Mouse (Mus musculus) small intestine, adult 2 months (tissue): ENCODE measurements at regions not wholly inside any gene's neighbourhood (a gene's known extent, or its start where the extent isn't known, plus 50 kb on each side); places are given as distances from the start of the nearest gene placed in this dataset.

ENCODE experiments used
- H3K27ac ChIP-seq: fragments of 200-500 bp; 2 replicates; pipeline ENCODE4 v1.5.1; 2012; ENCODE audit warnings: low read depth, low read length, control low read depth, inconsistent platforms; ENCODE audit not compliant: insufficient read depth
- H3K27me3 ChIP-seq: fragments of 200-500 bp; 2 replicates; pipeline ENCODE4 v1.6.1; 2012; ENCODE audit warnings: mild to moderate bottlenecking, moderate library complexity, low read length, inconsistent platforms; ENCODE audit not compliant: control insufficient read depth, insufficient read depth
- H3K36me3 ChIP-seq: fragments of 200-500 bp; 2 replicates; pipeline ENCODE4 v1.6.1; 2012; ENCODE audit warnings: mild to moderate bottlenecking, low read length, control low read depth, inconsistent platforms; ENCODE audit not compliant: control insufficient read depth, insufficient read depth
- H3K4me1 ChIP-seq: fragments of 200-500 bp; 2 replicates; pipeline ENCODE4 v1.6.1; 2012; ENCODE audit warnings: low read length, inconsistent platforms, mixed read lengths; ENCODE audit not compliant: control insufficient read depth, insufficient read depth, insufficient read length
- H3K4me3 ChIP-seq: fragments of 200-500 bp; 2 replicates; pipeline ENCODE4 v1.5.1; 2012; ENCODE audit warnings: low read depth, mild to moderate bottlenecking, control low read depth, inconsistent platforms, low read length, moderate library complexity
- CTCF ChIP-seq: fragments of 200-500 bp; IDR thresholded peaks from 2 replicates; pipeline ENCODE4 v1.5.1; 2012; ENCODE audit warnings: low read depth, mild to moderate bottlenecking, control low read depth, inconsistent platforms, low read length, moderate library complexity, mixed read lengths; ENCODE audit not compliant: insufficient replicate concordance, insufficient read length; ENCODE audit errors: extremely low read depth
- POLR2A ChIP-seq: fragments of 200-500 bp; IDR thresholded peaks from 2 replicates; pipeline ENCODE4 v1.6.1; 2012; ENCODE audit warnings: low read depth, mild to moderate bottlenecking, control low read depth, inconsistent platforms, low read length, moderate library complexity
- WGBS: fragments of 180-500 bp; shearing (Covaris S2); methylation state at CpG from one replicate; pipeline ENCODE4 v1.1.7; 2018; 5-methylcytosine and 5-hydroxymethylcytosine counted together

DNA sequence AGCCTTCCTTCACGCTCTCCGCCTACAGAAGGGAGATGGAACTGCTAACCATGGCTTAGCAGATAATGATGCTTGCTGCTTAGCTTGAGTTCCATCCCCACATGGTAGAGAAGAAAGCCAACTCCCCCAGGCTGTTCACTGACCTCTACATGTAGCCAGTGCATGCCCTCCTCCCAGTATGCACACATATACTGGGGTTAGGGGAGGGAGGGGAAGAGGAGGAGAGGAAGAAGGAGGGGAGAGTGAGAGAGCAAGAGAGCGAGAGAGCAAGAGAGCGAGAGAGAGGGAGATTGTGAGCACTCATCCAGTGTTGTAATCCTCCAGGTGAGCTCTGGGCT is 79.3 kb upstream of the Actrt2 start:
- Histone ChIP-seq H3K36me3 (no peaks in the 10 kb centered on the region), H3K27me3 (no peaks in the 10 kb centered on the region), H3K27ac (no peak overlapping the region), H3K4me1 (no peaks in the 10 kb centered on the region), H3K4me3 (no peak overlapping the region)
- no peak for TF ChIP-seq CTCF
- 70% methylated on average over 4 of the region's 4 CpGs for WGBS

DNA sequence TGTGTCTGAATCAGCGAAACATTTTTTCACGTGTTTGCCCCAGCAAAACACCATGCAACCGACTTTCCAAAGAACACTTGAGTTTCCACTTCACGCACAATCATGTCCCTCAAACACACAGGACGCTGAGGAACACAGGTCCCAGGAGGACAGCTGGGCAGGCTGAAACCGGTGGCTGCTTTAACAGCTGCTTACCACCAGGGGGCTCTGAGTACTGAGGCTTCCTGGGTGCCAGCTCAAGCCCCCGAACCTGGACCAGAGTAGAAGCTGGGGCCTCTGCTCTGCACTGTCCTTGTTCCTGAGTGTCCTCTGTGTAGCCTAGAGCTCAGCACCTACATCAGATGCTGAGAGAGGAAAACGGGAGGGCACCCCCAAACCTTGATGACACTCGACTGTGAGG is 81.5 kb upstream of the Actrt2 start:
- no peaks in the 10 kb centered on the region for H3K36me3 ChIP-seq
- H3K4me3 ChIP-seq: no peak overlapping the region
- no peaks in the 10 kb centered on the region for H3K4me1 ChIP-seq
- H3K27me3 ChIP-seq: no peaks in the 10 kb centered on the region
- peak; percentile 68; the same call in 1 of the 2 replicates for TF ChIP-seq CTCF
- TF ChIP-seq POLR2A: no peak
- H3K27ac ChIP-seq: no peak overlapping the region
- WGBS: 35% methylated on average over 9 of the region's 9 CpGs

DNA sequence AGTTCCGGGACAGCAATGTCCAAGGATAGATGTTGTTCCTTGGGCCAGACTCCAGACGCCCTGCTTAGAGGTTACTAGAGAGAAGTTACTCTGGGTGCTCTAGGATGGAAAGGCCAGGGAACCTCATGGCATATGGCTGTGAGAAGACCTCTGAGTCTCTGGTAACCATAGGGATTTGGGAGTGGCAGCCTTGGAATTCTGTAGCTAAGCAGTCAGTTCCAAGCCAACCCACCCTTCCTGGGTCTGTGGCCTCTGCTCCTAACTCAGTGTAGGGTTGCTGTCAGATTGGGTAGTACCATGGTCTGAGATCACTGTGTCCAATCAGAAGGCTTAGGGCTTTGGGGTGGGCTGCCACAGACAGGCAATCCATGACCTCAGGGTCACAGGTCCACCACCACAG is 82.3 kb upstream of the Actrt2 start:
- Histone ChIP-seq H3K27me3 (no peaks in the 10 kb centered on the region), H3K36me3 (no peaks in the 10 kb centered on the region), H3K27ac (no peak overlapping the region), H3K4me1 (no peaks in the 10 kb centered on the region), H3K4me3 (no peak overlapping the region)
- TF ChIP-seq CTCF: no peak
- TF ChIP-seq POLR2A: no peak
- WGBS: 63% methylated on average over 2 of the region's 2 CpGs

DNA sequence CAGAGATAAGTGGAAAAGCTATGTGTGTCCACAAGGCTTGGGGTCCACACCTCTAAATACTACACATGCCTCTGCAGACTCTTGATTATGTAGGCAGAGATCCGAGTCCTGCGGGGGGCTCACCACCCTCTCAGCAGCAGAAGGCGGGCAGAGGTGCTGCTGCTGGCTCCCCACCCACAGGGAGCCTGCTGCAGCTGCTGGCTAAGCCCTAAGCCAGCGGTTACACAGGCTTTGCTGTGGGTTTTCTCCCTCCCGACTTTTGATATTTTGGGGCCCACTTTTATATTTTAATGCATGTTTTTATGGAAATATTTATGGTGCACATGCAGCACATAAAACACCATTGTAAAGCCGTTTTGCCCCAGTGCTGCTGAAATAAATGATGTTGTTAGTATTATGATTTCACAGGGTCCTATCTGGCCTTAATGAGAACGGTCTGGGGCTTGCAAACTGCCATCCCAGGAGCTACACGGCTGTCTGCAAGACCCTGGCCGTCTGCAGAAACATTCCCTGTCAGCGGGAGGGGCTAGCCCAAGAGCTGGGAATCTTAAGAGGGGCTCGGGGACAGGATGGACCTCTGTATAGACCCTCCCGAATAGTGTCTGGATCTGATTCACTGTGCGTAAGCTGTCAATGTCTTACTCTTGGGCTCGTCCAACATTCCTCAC is 82.9 kb upstream of the Actrt2 start:
- Histone ChIP-seq H3K27me3 (no peaks in the 10 kb centered on the region), H3K27ac (no peak overlapping the region), H3K4me1 (no peaks in the 10 kb centered on the region), H3K36me3 (no peaks in the 10 kb centered on the region), H3K4me3 (no peak overlapping the region)
- TF ChIP-seq POLR2A (no peak), CTCF (no peak)
- WGBS: 69% methylated on average over 14 of the region's 14 CpGs

DNA sequence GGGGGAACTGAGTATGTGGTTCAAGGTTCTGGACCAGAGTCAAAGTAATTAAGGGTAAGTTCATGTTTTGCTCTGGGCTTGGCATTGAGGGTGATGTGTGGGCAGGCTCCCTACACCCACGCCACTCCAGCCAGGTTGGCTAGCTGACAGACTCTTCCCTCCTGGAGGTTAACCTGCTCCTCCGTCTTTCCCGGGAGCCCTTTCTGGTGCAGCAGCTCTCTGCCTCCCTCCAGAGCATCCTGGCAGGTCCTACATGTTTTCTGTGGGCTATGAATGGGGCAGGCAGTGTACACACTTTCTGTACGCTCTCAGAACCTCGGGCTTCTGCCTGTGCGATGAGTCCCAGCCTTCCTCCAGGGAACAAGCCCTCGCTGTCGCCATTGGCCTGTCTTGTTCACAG is 82.8 kb upstream of the Ttc34 start:
- WGBS: 53% methylated on average over 8 of the region's 8 CpGs

DNA sequence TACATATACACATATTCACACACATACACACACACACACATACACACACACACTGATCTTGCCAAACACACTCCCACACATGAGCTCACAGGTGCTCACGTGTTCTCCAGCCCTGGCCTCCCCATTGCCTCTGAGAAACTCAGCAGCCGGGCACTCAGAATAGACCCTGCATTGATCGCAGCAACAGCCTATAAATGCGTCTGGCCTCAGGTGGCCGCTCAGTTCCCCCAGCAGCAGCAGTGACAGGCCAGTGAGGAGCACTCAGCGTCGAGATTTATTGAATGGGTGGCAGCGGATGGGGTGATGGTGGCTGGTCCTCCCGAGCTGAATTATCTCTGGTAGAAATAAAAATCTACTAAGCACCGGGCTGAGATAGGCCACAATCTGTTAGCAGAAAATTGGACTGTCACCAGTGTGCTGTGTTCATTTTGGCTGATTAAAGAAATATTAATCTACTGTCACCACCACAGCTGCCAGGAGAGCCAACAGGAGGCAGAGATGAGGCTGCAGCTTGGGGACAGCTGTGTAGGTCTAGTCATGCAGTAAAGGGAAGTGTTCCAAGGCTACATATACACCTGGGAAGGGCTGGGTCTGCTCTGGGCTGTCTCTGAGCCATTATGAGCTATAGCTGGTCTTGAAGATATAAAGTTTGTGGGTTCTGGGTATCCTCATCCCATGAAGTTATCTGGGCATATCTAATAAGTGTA is 80.4 kb upstream of the Ttc34 start:
- H3K36me3 ChIP-seq: no peaks in the 10 kb centered on the region
- H3K4me3 ChIP-seq: no peak overlapping the region
- 66% methylated on average over 10 of the region's 10 CpGs for WGBS
- TF ChIP-seq POLR2A: no peak
- no peak for TF ChIP-seq CTCF
- no peaks in the 10 kb centered on the region for H3K4me1 ChIP-seq
- H3K27me3 ChIP-seq: no peaks in the 10 kb centered on the region
- H3K27ac ChIP-seq: no peak overlapping the region

More for the DNA sequence above, 82.8 kb upstream of the Ttc34 start:
- Histone ChIP-seq H3K4me3 (no peak overlapping the region), H3K4me1 (no peaks in the 10 kb centered on the region), H3K27ac (no peak overlapping the region), H3K27me3 (no peaks in the 10 kb centered on the region), H3K36me3 (no peaks in the 10 kb centered on the region)
- TF ChIP-seq CTCF (no peak), POLR2A (no peak)

DNA sequence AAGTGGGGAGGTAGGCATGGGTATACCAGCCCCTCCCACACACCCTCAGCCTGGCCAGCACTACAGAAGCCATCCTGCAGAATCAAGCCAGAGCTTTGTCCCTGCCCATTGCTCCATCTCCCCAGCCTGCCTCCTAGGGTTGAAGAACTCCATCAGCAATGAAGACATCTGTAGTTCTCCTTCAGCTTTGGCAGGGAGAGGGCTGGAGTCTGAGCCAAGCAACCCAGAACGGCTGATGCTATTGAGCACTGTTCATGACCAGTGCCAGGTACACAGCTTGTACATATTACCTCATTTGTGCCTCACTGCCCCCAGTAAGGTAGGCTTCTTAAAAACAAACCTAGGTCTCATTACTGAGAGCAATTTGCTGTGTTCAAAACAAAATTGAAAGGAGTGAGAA is 77.4 kb upstream of the Ttc34 start:
- H3K36me3 ChIP-seq: no peaks in the 10 kb centered on the region
- no peak for TF ChIP-seq CTCF
- no peak for TF ChIP-seq POLR2A
- H3K4me3 ChIP-seq: no peak overlapping the region
- no peak overlapping the region for H3K27ac ChIP-seq
- WGBS: 81% methylated on average over 1 of the region's 1 CpGs
- no peaks in the 10 kb centered on the region for H3K27me3 ChIP-seq
- H3K4me1 ChIP-seq: no peaks in the 10 kb centered on the region
